Mouse (Mus musculus) limb, embryonic 12.5 days (tissue): Measurements from ENCODE around the gene Ddx6. TPM values are rescaled to one million over a fixed set of nuclear protein-coding genes. Genes with fewer than 3 reads are reported as not detected.
"Not testable (repeated sequence)": the region's sequence is repeated elsewhere in the genome, so short reads cannot be mapped to it uniquely, and the experiment has no call there.

Experiments used
- ATAC-seq: fragments of 200-750 bp; cut with Nextera tagmentation; 2 replicates; pipeline ENCODE4 v1.8.0; 2017; ENCODE audit warnings: low read depth, moderate TSS enrichment; ENCODE audit not compliant: insufficient number of reproducible peaks, insufficient read depth, low FRiP score, low TSS enrichment
- H3K27ac ChIP-seq: fragments of 300-500 bp; sonication (generic); 2 replicates; pipeline ENCODE4 v1.5.1; 2016; ENCODE audit warnings: mild to moderate bottlenecking, moderate library complexity
- H3K27me3 ChIP-seq: fragments of 300-500 bp; sonication (generic); 2 replicates; pipeline ENCODE4 v1.6.1; 2016; ENCODE audit warnings: mild to moderate bottlenecking, moderate library complexity
- H3K36me3 ChIP-seq: fragments of 300-500 bp; sonication (generic); 2 replicates; pipeline ENCODE4 v1.6.1; 2016; ENCODE audit warnings: mild to moderate bottlenecking, moderate library complexity
- H3K4me1 ChIP-seq: fragments of 300-500 bp; sonication (generic); replicated peaks from 2 replicates; pipeline ENCODE4 v1.6.1; 2016
- H3K4me2 ChIP-seq: fragments of 300-500 bp; sonication (generic); 2 replicates; pipeline ENCODE4 v1.6.1; 2016; ENCODE audit warnings: mild to moderate bottlenecking, moderate library complexity
- H3K4me3 ChIP-seq: fragments of 300-500 bp; sonication (generic); replicated peaks from 2 replicates; pipeline ENCODE4 v1.5.1; 2016; ENCODE audit warnings: mild to moderate bottlenecking
- H3K9ac ChIP-seq: fragments of 300-500 bp; sonication (generic); replicated peaks from 2 replicates; pipeline ENCODE4 v1.6.1; 2016; ENCODE audit warnings: mild to moderate bottlenecking, moderate library complexity
- H3K9me3 ChIP-seq: fragments of 300-500 bp; sonication (generic); 2 replicates; pipeline ENCODE4 v1.6.1; 2016; ENCODE audit warnings: mild to moderate bottlenecking, moderate library complexity
- WGBS: fragments of 180-500 bp; shearing (Covaris S2); methylation state at CpG from one replicate; pipeline ENCODE4 v1.1.7; 2016; 5-methylcytosine and 5-hydroxymethylcytosine counted together
- polyA plus RNA-seq: library from polyadenylated mRNA; unstranded; fragments of >200 nt; fragmentation: Nextera tagmentation; extraction: Ambion mirVana; gene quantifications from 2 replicates; pipeline ENCODE4 v1.2.1, GENCODE M21; 2016

The Ddx6 gene
- polyA plus RNA-seq = 26.3 and 32.6 TPM in 2 replicates

GRCm38 (mm10) chr9:44604779-44605615 is at the start of gene Ddx6:
TSS of gene Ddx6 (plus strand) at chr9:44604892.
- Histone ChIP-seq H3K27ac (peak within 1 kb of the TSS; percentile 99), H3K4me2 (peak within 1 kb of the TSS; percentile 76), H3K36me3 (peaks cover 28% of the 10 kb centered on the region), H3K4me3 (peak within 1 kb of the TSS; percentile 98), H3K9me3 (no peaks in the 10 kb centered on the region), H3K4me1 (peaks cover 27% of the 10 kb centered on the region), H3K27me3 (no peaks in the 10 kb centered on the region), H3K9ac (peak within 1 kb of the TSS; percentile 100)
- peak; percentile 63 for ATAC-seq
- under 1% methylated on average over 71 of the region's 80 CpGs for WGBS

- no peak within 1 kb of the TSS for H3K4me2 ChIP-seq
- H3K4me1 ChIP-seq = 0 out of 2 replicates have a peak, but pooled peaks cover 3% of the 10 kb centered on the region
- H3K9ac ChIP-seq = no peak within 1 kb of the TSS
- no peak for ATAC-seq
- H3K36me3 ChIP-seq = no peaks in the 10 kb centered on the region
- no peaks in the 10 kb centered on the region for H3K9me3 ChIP-seq
- H3K27ac ChIP-seq = no peak within 1 kb of the TSS
- H3K4me3 ChIP-seq = no peak within 1 kb of the TSS
- H3K27me3 ChIP-seq = no peaks in the 10 kb centered on the region
- WGBS = 74% methylated on average over 4 of the region's 4 CpGs
These were observed 43.1 kb upstream of the Ddx6 start, which contains the start of gene Cxcr5 for GRCm38 (mm10) chr9:44561597-44561996. TSS of gene Cxcr5 (minus strand) at chr9:44561877.

GRCm38 (mm10) chr9:44562936-44563335 is 41.8 kb upstream of the Ddx6 start:
- 49% methylated on average over 12 of the region's 12 CpGs for WGBS
- Histone ChIP-seq H3K27me3 (no peaks in the 10 kb centered on the region), H3K9me3 (no peaks in the 10 kb centered on the region), H3K9ac (no peak overlapping the region), H3K27ac (no peak overlapping the region), H3K36me3 (no peaks in the 10 kb centered on the region), H3K4me2 (no peak overlapping the region), H3K4me1 (0 out of 2 replicates have a peak, but pooled peaks cover 3% of the 10 kb centered on the region), H3K4me3 (no peak overlapping the region)
- no peak for ATAC-seq

- no peak overlapping the region for H3K27ac ChIP-seq
- ATAC-seq = no peak
- no peaks in the 10 kb centered on the region for H3K9me3 ChIP-seq
- no peaks in the 10 kb centered on the region for H3K27me3 ChIP-seq
- H3K9ac ChIP-seq = no peak overlapping the region
- no peaks in the 10 kb centered on the region for H3K36me3 ChIP-seq
- H3K4me3 ChIP-seq = no peak overlapping the region
- H3K4me2 ChIP-seq = no peak overlapping the region
- 89% methylated on average over 6 of the region's 6 CpGs for WGBS
- H3K4me1 ChIP-seq = 0 out of 2 replicates have a peak, but pooled peaks cover 3% of the 10 kb centered on the region
These were observed 39.3 kb upstream of the Ddx6 start for GRCm38 (mm10) chr9:44565367-44565766.

DNA sequence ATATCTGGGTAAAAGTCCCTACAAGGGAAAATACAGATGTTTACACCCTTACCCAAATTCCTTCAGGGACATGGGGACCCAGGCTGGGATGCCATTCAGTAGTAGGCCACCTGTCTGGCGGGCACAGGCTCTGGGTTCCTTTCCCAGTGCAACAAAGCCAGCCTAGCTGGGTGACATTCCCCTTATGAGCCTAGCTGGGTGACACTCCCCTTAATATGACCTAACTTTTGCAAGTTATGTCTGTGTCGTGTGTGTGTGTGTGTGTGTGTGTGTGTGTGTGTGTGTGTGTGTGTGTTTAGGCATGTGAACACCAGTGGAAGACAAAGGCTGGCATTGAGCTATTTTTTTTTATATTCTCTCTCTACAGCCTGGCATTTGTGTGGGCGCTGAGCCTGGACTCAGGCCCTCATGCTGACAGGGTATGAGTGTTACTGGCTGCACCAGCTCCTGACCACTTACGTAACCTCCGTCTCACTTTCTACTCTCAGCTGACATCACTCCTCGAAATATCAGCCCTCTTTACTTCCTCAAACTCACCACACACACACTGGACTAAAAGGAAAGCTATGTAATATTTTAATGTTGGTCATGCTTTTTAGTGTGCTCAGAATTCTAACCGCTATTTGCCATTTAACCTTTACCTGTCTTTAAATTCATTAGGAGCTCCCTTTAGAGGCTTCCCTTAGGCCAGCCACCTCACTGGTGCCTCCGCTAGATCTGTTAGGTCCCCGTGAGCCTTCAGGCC is 37.2 kb upstream of the Ddx6 start:
- H3K9me3 ChIP-seq = no peaks in the 10 kb centered on the region
- no peak overlapping the region for H3K27ac ChIP-seq
- H3K9ac ChIP-seq = no peak overlapping the region
- H3K36me3 ChIP-seq = no peaks in the 10 kb centered on the region
- no peak overlapping the region for H3K4me2 ChIP-seq
- no peak overlapping the region for H3K4me3 ChIP-seq
- 0 out of 2 replicates have a peak, but pooled peaks cover 3% of the 10 kb centered on the region for H3K4me1 ChIP-seq
- 82% methylated on average over 9 of the region's 9 CpGs for WGBS
- ATAC-seq = no peak
- H3K27me3 ChIP-seq = no peaks in the 10 kb centered on the region

DNA sequence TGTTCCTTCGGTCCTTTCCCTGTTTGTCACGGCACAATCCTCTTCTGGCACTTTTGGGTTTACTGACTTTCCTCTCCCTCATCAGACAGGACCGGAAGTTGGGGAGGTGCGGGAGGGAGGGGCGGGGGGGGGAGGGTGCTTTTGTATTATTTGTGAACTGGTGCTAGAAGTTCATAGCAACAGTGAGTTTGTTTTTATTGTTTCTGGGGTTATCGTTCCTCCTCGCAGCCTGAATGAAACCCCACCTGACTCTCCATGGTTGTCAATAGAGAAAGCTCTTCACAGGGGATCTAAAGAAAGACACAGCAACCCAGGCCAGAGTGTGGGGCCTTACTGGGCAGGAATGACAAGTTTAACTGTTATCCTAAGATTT is 36.6 kb upstream of the Ddx6 start:
- no peak overlapping the region for H3K27ac ChIP-seq
- H3K9me3 ChIP-seq = no peaks in the 10 kb centered on the region
- ATAC-seq = no peak
- H3K4me1 ChIP-seq = 0 out of 2 replicates have a peak, but pooled peaks cover 2% of the 10 kb centered on the region
- H3K9ac ChIP-seq = no peak overlapping the region
- H3K36me3 ChIP-seq = no peaks in the 10 kb centered on the region
- H3K4me3 ChIP-seq = no peak overlapping the region
- no peak overlapping the region for H3K4me2 ChIP-seq
- H3K27me3 ChIP-seq = no peaks in the 10 kb centered on the region
- 60% methylated on average over 7 of the region's 7 CpGs for WGBS

- no peak overlapping the region for H3K4me3 ChIP-seq
- no peaks in the 10 kb centered on the region for H3K36me3 ChIP-seq
- H3K27ac ChIP-seq = no peak overlapping the region
- H3K4me1 ChIP-seq = no peaks in the 10 kb centered on the region
- H3K9me3 ChIP-seq = no peaks in the 10 kb centered on the region
- no peaks in the 10 kb centered on the region for H3K27me3 ChIP-seq
- H3K4me2 ChIP-seq = no peak overlapping the region
- WGBS = 82% methylated on average over 12 of the region's 12 CpGs
- no peak for ATAC-seq
- H3K9ac ChIP-seq = no peak overlapping the region; the same call in 1 of the 2 replicates
These were observed 33.7 kb upstream of the Ddx6 start for GRCm38 (mm10) chr9:44570939-44571382.

- Histone ChIP-seq H3K4me1 (no peaks in the 10 kb centered on the region), H3K27me3 (no peaks in the 10 kb centered on the region), H3K9me3 (no peaks in the 10 kb centered on the region), H3K9ac (no peak overlapping the region), H3K4me3 (no peak overlapping the region), H3K36me3 (no peaks in the 10 kb centered on the region), H3K4me2 (no peak overlapping the region), H3K27ac (no peak overlapping the region)
- ATAC-seq = no peak
- 84% methylated on average over 4 of the region's 4 CpGs for WGBS
These were observed 31.4 kb upstream of the Ddx6 start for GRCm38 (mm10) chr9:44573306-44573705.

- Histone ChIP-seq H3K4me3 (no peak overlapping the region), H3K4me1 (peaks cover 4% of the 10 kb centered on the region; the same call in 1 of the 2 replicates), H3K27ac (no peak overlapping the region), H3K4me2 (no peak overlapping the region), H3K9me3 (no peaks in the 10 kb centered on the region), H3K27me3 (no peaks in the 10 kb centered on the region), H3K36me3 (no peaks in the 10 kb centered on the region), H3K9ac (no peak overlapping the region)
- WGBS = 78% methylated on average over 2 of the region's 2 CpGs
- ATAC-seq = no peak
These were observed 29.6 kb upstream of the Ddx6 start for GRCm38 (mm10) chr9:44575095-44575494.

DNA sequence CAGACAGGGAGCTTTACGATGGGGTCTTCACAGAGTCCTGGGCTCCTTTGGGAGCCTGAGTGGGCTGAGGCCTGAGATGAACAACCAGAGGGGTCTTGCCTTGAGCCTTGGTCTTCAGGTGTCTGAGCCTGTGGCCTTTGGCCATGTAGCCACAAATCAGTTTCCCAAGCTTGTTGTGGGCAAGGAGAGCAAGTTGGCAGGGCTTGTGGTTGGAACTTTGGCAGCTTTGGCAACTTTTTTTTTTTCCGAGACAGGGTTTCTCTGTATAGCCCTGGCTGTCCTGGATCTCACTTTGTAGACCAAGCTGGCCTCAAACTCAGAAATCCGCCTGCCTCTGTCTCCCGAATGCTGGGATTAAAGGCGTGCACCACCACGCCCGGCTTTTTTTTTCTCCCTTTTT is 28.6 kb upstream of the Ddx6 start:
- H3K36me3 ChIP-seq, H3K9ac ChIP-seq, H3K4me1 ChIP-seq, H3K27ac ChIP-seq, H3K27me3 ChIP-seq, ATAC-seq, H3K4me3 ChIP-seq, H3K4me2 ChIP-seq, H3K9me3 ChIP-seq: not testable (repeated sequence)
- WGBS = 91% methylated on average over 7 of the region's 7 CpGs

DNA sequence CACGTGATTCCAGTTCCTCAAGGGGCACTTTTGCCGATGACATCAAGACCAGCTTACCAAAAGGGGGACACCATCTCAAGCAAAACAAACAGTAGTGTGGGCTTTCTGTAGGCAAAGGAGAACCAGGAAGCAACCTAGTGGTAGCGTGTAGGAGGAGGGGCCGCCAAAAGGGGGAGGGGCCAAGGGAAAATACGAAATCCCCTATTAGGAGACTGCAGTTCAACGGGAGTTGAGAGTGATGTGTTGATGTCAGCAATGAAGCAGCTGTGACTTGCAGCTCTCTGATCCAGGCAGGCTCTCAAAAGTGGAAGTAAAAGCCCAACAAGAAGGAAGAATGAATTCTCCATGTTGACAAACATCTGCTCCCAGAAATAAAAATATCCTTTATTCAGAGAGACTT is 25.3 kb upstream of the Ddx6 start:
- Histone ChIP-seq H3K27me3 (no peaks in the 10 kb centered on the region), H3K27ac (no peak overlapping the region), H3K9me3 (peaks cover 14% of the 10 kb centered on the region), H3K4me3 (no peak overlapping the region), H3K36me3 (no peaks in the 10 kb centered on the region), H3K4me2 (no peak overlapping the region), H3K4me1 (peaks cover 11% of the 10 kb centered on the region; the same call in 1 of the 2 replicates), H3K9ac (no peak overlapping the region)
- WGBS = 38% methylated on average over 6 of the region's 6 CpGs
- no peak for ATAC-seq
